Mouse (Mus musculus): ENCODE data around the gene Wdr27.

Wdr27 gene

GRCm38 (mm10) chr17:14874656-14875204 lies 68.2 kb downstream of the Wdr27 start:
- in situ Hi-C loops (cut with MboI; ENCODE audit: unreplicated experiment in 2 of 2): no loop called here

- in situ Hi-C loops (cut with MboI; ENCODE audit: unreplicated experiment in 2 of 2): no loop called here
Measured at GRCm38 (mm10) chr17:14860220-14860619, 82.7 kb downstream of the Wdr27 start.

GRCm38 (mm10) chr17:14847709-14848108 lies 95.2 kb downstream of the Wdr27 start:
- in situ Hi-C loops (cut with MboI; ENCODE audit: unreplicated experiment in 2 of 2): no loop called here

GRCm38 (mm10) chr17:14846880-14847279 lies 96.1 kb downstream of the Wdr27 start:
- in situ Hi-C loops (cut with MboI; ENCODE audit: unreplicated experiment in 2 of 2): no loop called here

- in situ Hi-C loops (cut with MboI; ENCODE audit: unreplicated experiment in 2 of 2): no loop called here
Measured at GRCm38 (mm10) chr17:14826715-14827295, 116.2 kb downstream of the Wdr27 start.

GRCm38 (mm10) chr17:14824938-14825337 lies 118.0 kb downstream of the Wdr27 start:
- in situ Hi-C loops (cut with MboI; ENCODE audit: unreplicated experiment in 2 of 2): no loop called here

GRCm38 (mm10) chr17:14817975-14818374 lies 125.0 kb downstream of the Wdr27 start:
- in situ Hi-C loops (cut with MboI; ENCODE audit: unreplicated experiment in 2 of 2): no loop called here

- in situ Hi-C loops (cut with MboI; ENCODE audit: unreplicated experiment in 2 of 2): no loop called here
Measured at GRCm38 (mm10) chr17:14816107-14816506, 126.9 kb downstream of the Wdr27 start.

GRCm38 (mm10) chr17:14815304-14815703 lies 127.7 kb downstream of the Wdr27 start:
- in situ Hi-C loops (cut with MboI; ENCODE audit: unreplicated experiment in 2 of 2): no loop called here

- in situ Hi-C loops (cut with MboI; ENCODE audit: unreplicated experiment in 2 of 2): no loop called here
Measured at GRCm38 (mm10) chr17:14812631-14813030, 130.3 kb downstream of the Wdr27 start.

GRCm38 (mm10) chr17:14812033-14812432 lies 130.9 kb downstream of the Wdr27 start:
- in situ Hi-C loops (cut with MboI; ENCODE audit: unreplicated experiment in 2 of 2): no loop called here

GRCm38 (mm10) chr17:14806808-14807207 lies 136.2 kb downstream of the Wdr27 start:
- in situ Hi-C loops (cut with MboI; ENCODE audit: unreplicated experiment in 2 of 2): no loop called here

GRCm38 (mm10) chr17:14799243-14799642 lies 143.7 kb downstream of the Wdr27 start:
- in situ Hi-C loops (cut with MboI; ENCODE audit: unreplicated experiment in 2 of 2): no loop called here

- in situ Hi-C loops (cut with MboI; ENCODE audit: unreplicated experiment in 2 of 2): no loop called here
Measured at GRCm38 (mm10) chr17:14795074-14795473, 147.9 kb downstream of the Wdr27 start.

GRCm38 (mm10) chr17:14779356-14779755 lies 163.6 kb downstream of the Wdr27 start:
- in situ Hi-C loops (cut with MboI; ENCODE audit: unreplicated experiment in 2 of 2): no loop called here

- in situ Hi-C loops (cut with MboI; ENCODE audit: unreplicated experiment in 2 of 2): no loop called here
Measured at GRCm38 (mm10) chr17:14771339-14771738, 171.6 kb downstream of the Wdr27 start.

- in situ Hi-C loops (cut with MboI; ENCODE audit: unreplicated experiment in 2 of 2): no loop called here
Measured at GRCm38 (mm10) chr17:14770377-14770776, 172.6 kb downstream of the Wdr27 start.
